ENCODE assay signal across 8 mouse cellular contexts in genomic region chr5:31220448-31221303, GRCm38 (mm10). TPM values are rescaled to one million over a fixed set of nuclear protein-coding genes. Genes with fewer than 3 reads are reported as not detected.
DNase-seq lines count a peak whose midpoint lies in the region; ATAC-seq and TF ChIP-seq lines count a peak whose summit lies in the region.

Gene Ppm1g (minus strand): TSS chr5:31220687.

- intact Hi-C loops in heart, postnatal 36 days (cut with DNase I), result loop anchor here (1.0 to 5.0 kb wide), 4 partner anchors 18 to 107 kb away; partner anchors contain the start of genes Ift172, Nrbp1 and Zfp513

- H3K36me3 ChIP-seq in ES-E14 (ENCODE audit: control insufficient read depth, insufficient read depth, low read length, poor library complexity, severe bottlenecking), result no peaks in the 10 kb centered on the region
- no peaks in the 10 kb centered on the region for H3K36me3 ChIP-seq in forebrain, embryonic 16.5 days (ENCODE audit: control insufficient read depth, insufficient read depth)
- H3K36me3 ChIP-seq in lung, embryonic 15.5 days, result no peaks in the 10 kb centered on the region

- H3K4me3 ChIP-seq in ES-E14 (ENCODE audit: insufficient read depth in 1 of 2, low read depth in 1 of 2, low read length in 2 of 2, poor library complexity in 1 of 2, severe bottlenecking in 1 of 2), result peak within 1 kb of the TSS; percentile 91 to 96
- H3K4me3 ChIP-seq in forebrain, embryonic 16.5 days (replicated peaks; ENCODE audit: low read length), result peak within 1 kb of the TSS; percentile 99
- H3K4me3 ChIP-seq in lung, embryonic 15.5 days, result peak within 1 kb of the TSS; percentile 89

- H3K4me2 ChIP-seq in forebrain, embryonic 16.5 days (ENCODE audit: low read length), result peak within 1 kb of the TSS; percentile 71
- H3K4me2 ChIP-seq in lung, embryonic 15.5 days, result peak within 1 kb of the TSS; percentile 73

- in situ Hi-C loops in ES-E14 (cut with MboI; ENCODE audit: low sequenced_read_pairs in 2 of 2, unreplicated experiment in 2 of 2), result no loop called here

- ATAC-seq in forebrain, embryonic 16.5 days, result peak; percentile 94
- ATAC-seq in lung, embryonic 15.5 days (ENCODE audit: borderline replicate concordance, extremely low read depth, low FRiP score, low TSS enrichment), result peak; percentile 97

- peak within 1 kb of the TSS; percentile 67 for H3K27ac ChIP-seq in ES-E14 (ENCODE audit: insufficient read depth, low read depth, low read length, poor library complexity, severe bottlenecking)
- peak within 1 kb of the TSS; percentile 94 for H3K27ac ChIP-seq in forebrain, embryonic 16.5 days (ENCODE audit: low read length)
- H3K27ac ChIP-seq in lung, embryonic 15.5 days, result peak within 1 kb of the TSS; percentile 88

- peak within 1 kb of the TSS; percentile 96 for H3K9ac ChIP-seq in ES-E14 (ENCODE audit: insufficient read depth, low read depth, low read length, poor library complexity, severe bottlenecking)
- H3K9ac ChIP-seq in forebrain, embryonic 16.5 days (replicated peaks; ENCODE audit: low read depth, low read length), result peak within 1 kb of the TSS; percentile 91
- peak within 1 kb of the TSS; percentile 84 for H3K9ac ChIP-seq in lung, embryonic 15.5 days

- H3K9me3 ChIP-seq in ES-E14 (ENCODE audit: control insufficient read depth, insufficient read depth, low read depth, low read length), result no peaks in the 10 kb centered on the region
- H3K9me3 ChIP-seq in forebrain, embryonic 16.5 days (ENCODE audit: control insufficient read depth, low read length), result no peaks in the 10 kb centered on the region
- no peaks in the 10 kb centered on the region for H3K9me3 ChIP-seq in lung, embryonic 15.5 days

- H3K4me1 ChIP-seq in ES-E14 (ENCODE audit: control insufficient read depth in 2 of 2, insufficient read depth in 2 of 2, low read length in 2 of 2, poor library complexity in 1 of 2), result peaks cover 0 to 3% of the 10 kb centered on the region in 2 experiments; a peak in 1 of 4 replicates
- H3K4me1 ChIP-seq in forebrain, embryonic 16.5 days (replicated peaks; ENCODE audit: control insufficient read depth, insufficient read depth, low read length), result peaks cover 14% of the 10 kb centered on the region
- H3K4me1 ChIP-seq in lung, embryonic 15.5 days, result peaks cover 14% of the 10 kb centered on the region

- DNase-seq in ES-E14 (ENCODE audit: low read depth, low spot score), result peak; percentile 88
- DNase-seq in cerebellum, adult 11-12 months, result peak; percentile 94
- DNase-seq in heart, postnatal 36 days, result peak; percentile 99
- peak; percentile 91 to 95 for DNase-seq in layer of hippocampus, adult 8-10 months (ENCODE audit: low spot score in 2 of 2)
- DNase-seq in ovary, adult 18-20 months (ENCODE audit: low spot score), result peak; percentile 94
- DNase-seq in thymus, postnatal 0 days (ENCODE audit: low spot score), result peak; percentile 96

- H3K27me3 ChIP-seq in forebrain, embryonic 16.5 days (replicated peaks; ENCODE audit: control insufficient read depth, insufficient read depth, low read length), result no peaks in the 10 kb centered on the region
- H3K27me3 ChIP-seq in lung, embryonic 15.5 days, result no peaks in the 10 kb centered on the region

- under 1% methylated on average over 66 of the region's 70 CpGs for WGBS in forebrain, embryonic 16.5 days
- under 1% methylated on average over 67 of the region's 70 CpGs for WGBS in lung, embryonic 15.5 days

TF ChIP-seq in ES-E14, 5 proteins besides CTCF, POLR2A, EP300 and RAD21:
- TF ChIP-seq ZC3H11A (IDR thresholded peaks at IDR 0.05; ENCODE audit: borderline replicate concordance, low read depth, low read length) (no peak), ZNF384 (IDR thresholded peaks at IDR 0.05; ENCODE audit: low read depth, low read length) (no peak), CHD2 (IDR thresholded peaks at IDR 0.05; ENCODE audit: low read depth, low read length) (peak; percentile 95), HCFC1 (IDR thresholded peaks at IDR 0.05; ENCODE audit: borderline replicate concordance, insufficient read depth, low read length) (peak; percentile 47; the same call in 1 of the 2 replicates), MAFK (IDR thresholded peaks at IDR 0.05; ENCODE audit: insufficient read depth, low read depth, low read length) (no peak)

RNA-seq across cellular contexts. Expression of gene Ppm1g, which starts in this region (rescaled TPM):
- 285 and 294 TPM in 2 replicates for total RNA-seq in ES-E14 (2012; rRNA removed)
- 169 and 175 TPM in 2 replicates for polyA plus RNA-seq in forebrain, embryonic 16.5 days (2015; fragmentation: Nextera tagmentation; extraction: Ambion mirVana)
- total RNA-seq in heart, postnatal 36 days (2021), result 10 to 100 TPM; 50.3 to 58.7 TPM
- 10 to 100 TPM; 69.8 to 79.5 (median 73.1) TPM for total RNA-seq in layer of hippocampus, adult 8-10 months (2022)
- polyA plus RNA-seq in lung, embryonic 15.5 days (2015; fragmentation: Nextera tagmentation; extraction: Ambion mirVana), result 141 and 144 TPM in 2 replicates
- polyA plus RNA-seq in thymus, postnatal 0 days (2015; fragmentation: Nextera tagmentation; extraction: Ambion mirVana), result 131 and 140 TPM in 2 replicates

Comparison
In these comparisons a context has a peak if more than half of its experiments do, and no peak if none do; other contexts are left out.
1. Peak in every context shown above with its lines: DNase-seq, ATAC-seq, H3K4me3 ChIP-seq and H3K27ac ChIP-seq.